Mouse (Mus musculus) limb, embryonic 12.5 days (tissue): ENCODE data around the gene Hc. TPM values are rescaled to one million over a fixed set of nuclear protein-coding genes. Genes with fewer than 3 reads are reported as not detected.

Source experiments
- ATAC-seq: fragments of 200-750 bp; cut with Nextera tagmentation; 2 replicates; pipeline ENCODE4 v1.8.0; 2017; ENCODE audit warnings: low read depth, moderate TSS enrichment; ENCODE audit not compliant: insufficient number of reproducible peaks, insufficient read depth, low FRiP score, low TSS enrichment
- H3K27ac ChIP-seq: fragments of 300-500 bp; sonication (generic); 2 replicates; pipeline ENCODE4 v1.5.1; 2016; ENCODE audit warnings: mild to moderate bottlenecking, moderate library complexity
- H3K27me3 ChIP-seq: fragments of 300-500 bp; sonication (generic); 2 replicates; pipeline ENCODE4 v1.6.1; 2016; ENCODE audit warnings: mild to moderate bottlenecking, moderate library complexity
- H3K36me3 ChIP-seq: fragments of 300-500 bp; sonication (generic); 2 replicates; pipeline ENCODE4 v1.6.1; 2016; ENCODE audit warnings: mild to moderate bottlenecking, moderate library complexity
- H3K4me1 ChIP-seq: fragments of 300-500 bp; sonication (generic); replicated peaks from 2 replicates; pipeline ENCODE4 v1.6.1; 2016
- H3K4me2 ChIP-seq: fragments of 300-500 bp; sonication (generic); 2 replicates; pipeline ENCODE4 v1.6.1; 2016; ENCODE audit warnings: mild to moderate bottlenecking, moderate library complexity
- H3K4me3 ChIP-seq: fragments of 300-500 bp; sonication (generic); replicated peaks from 2 replicates; pipeline ENCODE4 v1.5.1; 2016; ENCODE audit warnings: mild to moderate bottlenecking
- H3K9ac ChIP-seq: fragments of 300-500 bp; sonication (generic); replicated peaks from 2 replicates; pipeline ENCODE4 v1.6.1; 2016; ENCODE audit warnings: mild to moderate bottlenecking, moderate library complexity
- H3K9me3 ChIP-seq: fragments of 300-500 bp; sonication (generic); 2 replicates; pipeline ENCODE4 v1.6.1; 2016; ENCODE audit warnings: mild to moderate bottlenecking, moderate library complexity
- WGBS: fragments of 180-500 bp; shearing (Covaris S2); methylation state at CpG from one replicate; pipeline ENCODE4 v1.1.7; 2016; 5-methylcytosine and 5-hydroxymethylcytosine counted together
- polyA plus RNA-seq: library from polyadenylated mRNA; unstranded; fragments of >200 nt; fragmentation: Nextera tagmentation; extraction: Ambion mirVana; gene quantifications from 2 replicates; pipeline ENCODE4 v1.2.1, GENCODE M21; 2016

The Hc gene
- polyA plus RNA-seq, 1 experiment from 2014 or later = not detected

DNA sequence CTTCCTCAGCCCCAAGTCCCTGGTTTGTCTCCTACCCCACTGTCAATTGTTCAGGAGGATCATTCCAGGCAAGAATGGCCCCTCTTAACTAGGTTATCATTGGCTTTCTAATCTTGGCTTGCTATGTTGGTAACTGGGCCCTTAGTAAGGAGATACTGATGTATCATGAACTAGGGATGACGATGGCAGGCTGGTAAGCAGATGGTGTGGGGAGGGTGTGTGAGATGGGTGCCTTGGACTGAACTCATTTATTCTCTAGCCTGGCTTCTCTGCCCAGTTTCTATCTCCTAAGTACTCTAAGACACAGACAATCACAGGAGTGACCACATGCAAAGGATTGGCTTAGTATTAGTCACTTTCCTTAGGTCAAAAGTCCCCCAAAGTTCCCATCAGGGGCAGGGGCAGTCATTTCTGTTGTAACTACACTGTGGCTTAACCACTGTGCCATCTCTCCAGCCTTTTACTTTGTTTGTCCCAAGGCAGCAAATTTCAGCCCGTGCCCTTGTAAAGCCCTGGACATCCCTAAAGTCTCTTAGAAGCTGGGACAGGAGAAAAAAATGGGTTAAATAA, 107.6 kb downstream of the Hc start:
- Histone ChIP-seq H3K4me1 (no peaks in the 10 kb centered on the region), H3K9ac (no peak overlapping the region), H3K4me3 (no peak overlapping the region), H3K27me3 (peaks cover 5% of the 10 kb centered on the region; the same call in 1 of the 2 replicates), H3K4me2 (no peak overlapping the region), H3K27ac (no peak overlapping the region), H3K36me3 (no peaks in the 10 kb centered on the region), H3K9me3 (no peaks in the 10 kb centered on the region)
- no peak for ATAC-seq
- WGBS = 68% methylated on average over 2 of the region's 2 CpGs

DNA sequence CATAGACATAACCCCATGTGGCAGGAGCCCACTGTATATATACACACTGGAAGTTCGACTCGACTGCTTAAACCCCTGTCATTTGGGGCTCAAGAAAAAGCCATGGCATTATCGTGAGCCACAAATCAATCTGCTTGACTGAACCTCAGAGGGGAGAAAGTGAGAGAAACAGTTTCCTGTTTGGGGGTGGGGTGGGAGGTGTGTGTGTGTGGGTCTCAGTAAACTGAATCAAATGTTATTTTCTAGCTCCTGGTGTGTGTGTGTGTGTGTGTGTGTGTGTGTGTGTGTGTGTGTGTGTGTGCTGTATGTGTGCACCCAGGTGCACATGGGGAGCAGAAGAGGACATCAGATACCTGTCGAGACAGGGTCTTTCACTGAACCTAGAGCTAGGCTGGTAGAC, 108.2 kb downstream of the Hc start:
- no peak overlapping the region for H3K4me2 ChIP-seq
- H3K4me1 ChIP-seq = no peaks in the 10 kb centered on the region
- H3K4me3 ChIP-seq = no peak overlapping the region
- no peak overlapping the region for H3K9ac ChIP-seq
- H3K27me3 ChIP-seq = peaks cover 8% of the 10 kb centered on the region
- ATAC-seq = no peak
- no peak overlapping the region for H3K27ac ChIP-seq
- H3K36me3 ChIP-seq = no peaks in the 10 kb centered on the region
- no peaks in the 10 kb centered on the region for H3K9me3 ChIP-seq
- WGBS = 71% methylated on average over 4 of the region's 4 CpGs

GRCm38 (mm10) chr2:34951469-34951868, 109.8 kb downstream of the Hc start:
- no peak for ATAC-seq
- no peak overlapping the region for H3K4me2 ChIP-seq
- no peak overlapping the region for H3K27ac ChIP-seq
- no peaks in the 10 kb centered on the region for H3K36me3 ChIP-seq
- no peaks in the 10 kb centered on the region for H3K9me3 ChIP-seq
- no peaks in the 10 kb centered on the region for H3K4me1 ChIP-seq
- H3K27me3 ChIP-seq = peaks cover 13% of the 10 kb centered on the region
- no peak overlapping the region for H3K4me3 ChIP-seq
- H3K9ac ChIP-seq = no peak overlapping the region

DNA sequence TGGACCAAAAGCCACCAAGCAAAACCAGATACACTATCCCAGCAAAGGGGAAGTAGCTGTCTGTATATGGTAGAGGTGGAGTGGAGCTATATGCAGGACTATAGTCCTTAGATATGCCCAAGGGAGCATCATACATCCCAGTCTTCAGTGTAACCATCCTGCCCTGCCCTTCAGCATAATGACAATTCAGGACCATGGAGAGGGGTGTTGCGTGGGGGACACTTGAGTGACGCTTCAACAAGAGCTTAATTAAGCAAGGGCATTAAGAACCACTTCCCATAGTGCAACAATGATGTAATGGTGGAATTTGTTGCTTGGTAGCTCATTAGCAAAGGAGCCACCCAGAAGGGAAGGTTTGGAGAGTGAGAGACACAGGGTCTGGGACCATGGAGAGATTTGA, 112.6 kb downstream of the Hc start:
- no peak for ATAC-seq
- Histone ChIP-seq H3K9ac (no peak overlapping the region), H3K27ac (no peak overlapping the region), H3K4me1 (no peaks in the 10 kb centered on the region; the same call in 1 of the 2 replicates), H3K27me3 (peaks cover 12% of the 10 kb centered on the region; the same call in 1 of the 2 replicates), H3K4me3 (no peak overlapping the region), H3K4me2 (no peak overlapping the region), H3K9me3 (no peaks in the 10 kb centered on the region), H3K36me3 (no peaks in the 10 kb centered on the region)
- 30% methylated on average over 2 of the region's 2 CpGs for WGBS

GRCm38 (mm10) chr2:34946046-34946445, 115.2 kb downstream of the Hc start:
- Histone ChIP-seq H3K9ac (no peak overlapping the region), H3K4me2 (no peak overlapping the region), H3K36me3 (no peaks in the 10 kb centered on the region), H3K4me3 (no peak overlapping the region), H3K27me3 (peaks cover 35% of the 10 kb centered on the region; the same call in 1 of the 2 replicates), H3K4me1 (no peaks in the 10 kb centered on the region; the same call in 1 of the 2 replicates), H3K27ac (no peak overlapping the region), H3K9me3 (no peaks in the 10 kb centered on the region)
- WGBS = 64% methylated on average over 4 of the region's 4 CpGs
- no peak for ATAC-seq

DNA sequence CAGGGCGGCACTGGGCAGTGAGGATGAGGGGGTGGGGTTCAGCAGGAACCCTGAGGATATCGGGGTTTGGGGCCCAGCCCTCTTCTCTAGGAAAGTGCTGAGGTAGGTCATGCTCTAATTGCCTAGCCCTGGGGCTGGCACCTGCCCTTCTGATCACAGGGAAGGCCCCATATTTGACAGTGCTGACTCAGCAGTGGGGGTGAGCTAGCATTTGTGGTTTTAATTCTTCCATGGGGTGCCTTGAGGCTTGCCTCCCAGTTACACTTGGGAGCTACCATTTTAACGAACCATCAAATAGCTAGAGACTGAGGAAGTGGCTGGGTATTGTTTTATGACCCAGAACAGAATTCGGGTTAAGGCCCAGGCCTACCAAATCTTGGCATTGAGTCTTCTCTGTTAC, 115.7 kb downstream of the Hc start:
- WGBS = 68% methylated on average over 4 of the region's 4 CpGs
- no peak overlapping the region for H3K9ac ChIP-seq
- no peak overlapping the region for H3K4me3 ChIP-seq
- H3K27ac ChIP-seq = no peak overlapping the region
- peaks cover 36% of the 10 kb centered on the region; the same call in 1 of the 2 replicates for H3K27me3 ChIP-seq
- no peaks in the 10 kb centered on the region; the same call in 1 of the 2 replicates for H3K4me1 ChIP-seq
- H3K9me3 ChIP-seq = no peaks in the 10 kb centered on the region
- H3K36me3 ChIP-seq = no peaks in the 10 kb centered on the region
- ATAC-seq = no peak
- H3K4me2 ChIP-seq = no peak overlapping the region

- Histone ChIP-seq H3K9me3 (no peaks in the 10 kb centered on the region), H3K27ac (no peak overlapping the region), H3K36me3 (no peaks in the 10 kb centered on the region), H3K4me2 (no peak overlapping the region), H3K4me1 (no peaks in the 10 kb centered on the region; the same call in 1 of the 2 replicates), H3K9ac (no peak overlapping the region), H3K4me3 (no peak overlapping the region), H3K27me3 (peaks cover 42% of the 10 kb centered on the region)
- ATAC-seq = no peak
- 17% methylated on average over 8 of the region's 8 CpGs for WGBS
Measured at GRCm38 (mm10) chr2:34944761-34945160, 116.5 kb downstream of the Hc start.

DNA sequence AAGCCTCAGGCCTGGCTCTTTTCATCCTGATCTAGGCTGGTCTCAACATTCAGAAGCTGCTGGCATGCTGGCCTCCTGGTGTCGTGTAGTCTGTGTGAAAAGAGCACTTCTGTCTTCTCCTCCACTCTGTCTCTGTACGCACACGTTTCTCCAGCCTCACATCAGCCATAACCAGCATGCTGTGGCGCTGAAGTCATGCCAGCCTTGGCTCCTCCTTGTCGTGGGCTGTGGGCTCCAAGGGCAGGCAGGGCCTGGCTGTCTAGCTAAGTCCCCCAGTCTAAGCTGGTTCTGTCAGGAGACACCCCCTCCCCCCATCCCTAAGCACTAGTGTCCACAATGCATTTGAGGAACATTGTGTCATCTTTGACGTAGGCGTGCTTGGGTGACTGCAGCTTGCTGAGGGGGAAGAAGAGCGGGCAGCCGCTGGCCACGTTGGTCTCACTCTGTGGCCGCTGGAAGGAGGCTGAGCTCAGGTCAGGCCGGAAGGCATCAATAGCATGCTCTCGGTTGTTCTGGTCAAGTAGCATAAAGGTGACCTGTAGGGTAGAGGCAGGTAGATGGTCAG, 117.6 kb downstream of the Hc start:
- 82% methylated on average over 13 of the region's 13 CpGs for WGBS
- no peaks in the 10 kb centered on the region for H3K9me3 ChIP-seq

GRCm38 (mm10) chr2:34941061-34941675, 120.1 kb downstream of the Hc start:
- Histone ChIP-seq H3K4me3 (no peak overlapping the region), H3K36me3 (no peaks in the 10 kb centered on the region), H3K27ac (no peak overlapping the region), H3K4me1 (peaks cover 21% of the 10 kb centered on the region), H3K9ac (no peak overlapping the region), H3K9me3 (no peaks in the 10 kb centered on the region), H3K27me3 (peaks cover 38% of the 10 kb centered on the region), H3K4me2 (no peak overlapping the region)
- WGBS = 54% methylated on average over 11 of the region's 11 CpGs
- no peak for ATAC-seq

More for the DNA sequence above, 117.6 kb downstream of the Hc start:
- Histone ChIP-seq H3K4me2 (no peak overlapping the region), H3K9ac (no peak overlapping the region), H3K27ac (no peak overlapping the region), H3K4me1 (peaks cover under 1% of the 10 kb centered on the region), H3K27me3 (peaks cover 42% of the 10 kb centered on the region), H3K36me3 (no peaks in the 10 kb centered on the region), H3K4me3 (no peak overlapping the region)
- ATAC-seq = no peak

GRCm38 (mm10) chr2:34940246-34940645, 121.0 kb downstream of the Hc start:
- Histone ChIP-seq H3K4me2 (no peak overlapping the region), H3K36me3 (no peaks in the 10 kb centered on the region), H3K9ac (no peak overlapping the region), H3K27me3 (peaks cover 38% of the 10 kb centered on the region), H3K4me3 (no peak overlapping the region), H3K9me3 (no peaks in the 10 kb centered on the region), H3K27ac (no peak overlapping the region), H3K4me1 (peaks cover 22% of the 10 kb centered on the region)
- no peak for ATAC-seq
- WGBS = 76% methylated on average over 5 of the region's 5 CpGs

DNA sequence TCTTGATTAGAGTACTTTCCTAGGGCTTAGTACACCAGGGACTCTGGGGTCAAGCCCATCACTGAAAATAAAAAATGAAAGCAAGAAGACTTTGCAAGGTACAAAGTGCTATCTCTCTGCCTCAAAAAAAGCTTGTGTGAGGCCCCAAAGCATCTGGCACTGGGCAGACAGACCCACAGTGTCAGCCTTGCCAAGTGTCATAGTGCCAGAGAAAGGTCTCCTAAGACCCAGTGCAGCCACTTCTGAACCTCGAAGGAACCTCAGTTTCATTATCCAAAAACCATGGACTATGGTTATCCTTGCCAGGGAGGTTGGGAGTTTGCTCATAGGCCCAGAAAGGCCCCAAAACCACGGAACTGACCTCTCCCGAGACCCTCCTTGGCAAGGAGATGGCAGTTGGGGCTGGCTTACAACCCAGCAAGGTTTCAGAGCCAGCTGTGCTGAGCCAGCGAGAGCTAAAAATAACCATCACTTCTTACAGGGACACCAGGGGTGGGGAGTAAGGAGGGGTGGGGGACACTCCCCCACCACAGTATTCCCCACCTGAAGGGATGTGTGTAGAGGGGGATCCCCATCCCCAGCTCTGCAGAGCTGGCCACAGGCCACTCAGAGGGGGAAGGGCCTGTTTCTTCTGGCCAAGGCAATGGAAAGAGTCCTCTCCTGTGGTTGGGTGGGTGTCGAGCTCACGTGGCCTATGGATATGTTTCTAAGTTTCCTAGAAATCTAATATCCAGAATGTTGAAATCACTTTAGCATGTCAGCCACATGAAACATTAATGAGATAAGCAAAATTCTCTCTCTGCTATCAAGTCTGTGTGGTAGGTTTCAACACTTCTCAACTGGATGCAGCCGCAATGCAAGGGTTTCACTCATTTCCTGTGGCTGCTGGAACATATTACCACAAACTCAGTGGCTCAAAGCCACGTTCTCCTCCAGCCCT, 122.7 kb downstream of the Hc start:
- Histone ChIP-seq H3K9ac (no peak overlapping the region), H3K4me1 (peaks cover 22% of the 10 kb centered on the region), H3K4me2 (no peak overlapping the region), H3K27me3 (peaks cover 34% of the 10 kb centered on the region), H3K4me3 (no peak overlapping the region), H3K36me3 (no peaks in the 10 kb centered on the region), H3K27ac (no peak overlapping the region), H3K9me3 (no peaks in the 10 kb centered on the region)
- 71% methylated on average over 8 of the region's 8 CpGs for WGBS
- no peak for ATAC-seq
